Mouse (Mus musculus): ENCODE results near the gene Bcam. TPM values are rescaled to one million over a fixed set of nuclear protein-coding genes. Genes with fewer than 3 reads are reported as not detected.
A peak's percentile ranks its signal among the peaks of the same experiment; 100 is the strongest.

The Bcam gene
- polyA plus RNA-seq, 1 experiment from 2014 or later = 347 TPM

GRCm38 (mm10) chr7:19714836-19715235, 56.0 kb downstream of the Bcam start:
- peak overlapping the region; percentile 100 for H3K4me3 ChIP-seq (ENCODE audit: low read length)
- H3K36me3 ChIP-seq (ENCODE audit: control insufficient read depth, insufficient read depth, low read length) = peaks cover 25% of the 10 kb centered on the region
- no peaks in the 10 kb centered on the region for H3K27me3 ChIP-seq (ENCODE audit: control insufficient read depth, insufficient read depth, low read depth, low read length)
- WGBS = under 1% methylated on average over 39 of the region's 39 CpGs
- H3K4me2 ChIP-seq (ENCODE audit: low read depth, low read length) = peak overlapping the region; percentile 90
- H3K9ac ChIP-seq (ENCODE audit: low read length) = peak overlapping the region; percentile 96
- H3K9me3 ChIP-seq (ENCODE audit: control insufficient read depth, low read length) = no peaks in the 10 kb centered on the region
- peak overlapping the region; percentile 48 for H3K27ac ChIP-seq (ENCODE audit: low read length)
- H3K4me1 ChIP-seq (replicated peaks; ENCODE audit: control insufficient read depth, insufficient read depth, low read length) = peaks cover 16% of the 10 kb centered on the region
- no peak for ATAC-seq (ENCODE audit: low read depth)

- no peak for ATAC-seq (ENCODE audit: low read depth)
- Histone ChIP-seq H3K36me3 (ENCODE audit: control insufficient read depth, insufficient read depth, low read length) (peaks cover 28% of the 10 kb centered on the region), H3K27me3 (ENCODE audit: control insufficient read depth, insufficient read depth, low read depth, low read length) (no peaks in the 10 kb centered on the region), H3K9ac (ENCODE audit: low read length) (no peak overlapping the region), H3K27ac (ENCODE audit: low read length) (no peak overlapping the region), H3K4me3 (ENCODE audit: low read length) (no peak overlapping the region), H3K4me2 (ENCODE audit: low read depth, low read length) (no peak overlapping the region), H3K9me3 (ENCODE audit: control insufficient read depth, low read length) (no peaks in the 10 kb centered on the region), H3K4me1 (replicated peaks; ENCODE audit: control insufficient read depth, insufficient read depth, low read length) (peaks cover 16% of the 10 kb centered on the region)
- WGBS = 83% methylated on average over 9 of the region's 9 CpGs
These were observed 57.2 kb downstream of the Bcam start for GRCm38 (mm10) chr7:19713598-19713997.

GRCm38 (mm10) chr7:19713196-19713595, 57.6 kb downstream of the Bcam start:
- H3K36me3 ChIP-seq (ENCODE audit: control insufficient read depth, insufficient read depth, low read length) = peaks cover 28% of the 10 kb centered on the region

GRCm38 (mm10) chr7:19712414-19712813, 58.4 kb downstream of the Bcam start:
- peaks cover 28% of the 10 kb centered on the region for H3K36me3 ChIP-seq (ENCODE audit: control insufficient read depth, insufficient read depth, low read length)
- ATAC-seq (ENCODE audit: low read depth) = no peak
- H3K27ac ChIP-seq (ENCODE audit: low read length) = no peak overlapping the region
- no peaks in the 10 kb centered on the region for H3K27me3 ChIP-seq (ENCODE audit: control insufficient read depth, insufficient read depth, low read depth, low read length)
- no peak overlapping the region for H3K9ac ChIP-seq (ENCODE audit: low read length)
- H3K4me1 ChIP-seq (replicated peaks; ENCODE audit: control insufficient read depth, insufficient read depth, low read length) = peaks cover 16% of the 10 kb centered on the region
- H3K4me2 ChIP-seq (ENCODE audit: low read depth, low read length) = no peak overlapping the region
- no peak overlapping the region for H3K4me3 ChIP-seq (ENCODE audit: low read length)
- H3K9me3 ChIP-seq (ENCODE audit: control insufficient read depth, low read length) = no peaks in the 10 kb centered on the region
- WGBS = 62% methylated on average over 4 of the region's 4 CpGs

More at GRCm38 (mm10) chr7:19713196-19713595, 57.6 kb downstream of the Bcam start:
- Histone ChIP-seq H3K4me1 (replicated peaks; ENCODE audit: control insufficient read depth, insufficient read depth, low read length) (peaks cover 16% of the 10 kb centered on the region), H3K4me2 (ENCODE audit: low read depth, low read length) (no peak overlapping the region), H3K27me3 (ENCODE audit: control insufficient read depth, insufficient read depth, low read depth, low read length) (no peaks in the 10 kb centered on the region), H3K9ac (ENCODE audit: low read length) (no peak overlapping the region), H3K27ac (ENCODE audit: low read length) (no peak overlapping the region), H3K9me3 (ENCODE audit: control insufficient read depth, low read length) (no peaks in the 10 kb centered on the region), H3K4me3 (ENCODE audit: low read length) (no peak overlapping the region)
- no peak for ATAC-seq (ENCODE audit: low read depth)
- WGBS = 37% methylated on average over 4 of the region's 4 CpGs

- H3K27me3 ChIP-seq (ENCODE audit: control insufficient read depth, insufficient read depth, low read depth, low read length) = no peaks in the 10 kb centered on the region
- no peak overlapping the region for H3K4me2 ChIP-seq (ENCODE audit: low read depth, low read length)
- H3K4me1 ChIP-seq (replicated peaks; ENCODE audit: control insufficient read depth, insufficient read depth, low read length) = peaks cover 9% of the 10 kb centered on the region
- peaks cover 33% of the 10 kb centered on the region for H3K36me3 ChIP-seq (ENCODE audit: control insufficient read depth, insufficient read depth, low read length)
- H3K4me3 ChIP-seq (ENCODE audit: low read length) = no peak overlapping the region
- no peak for ATAC-seq (ENCODE audit: low read depth)
- no peak overlapping the region for H3K9ac ChIP-seq (ENCODE audit: low read length)
- WGBS = 84% methylated on average over 10 of the region's 10 CpGs
- H3K27ac ChIP-seq (ENCODE audit: low read length) = no peak overlapping the region
- no peaks in the 10 kb centered on the region for H3K9me3 ChIP-seq (ENCODE audit: control insufficient read depth, low read length)
These were observed 60.2 kb downstream of the Bcam start for GRCm38 (mm10) chr7:19710650-19711049.

Other genes with a start within 250 kb of the Bcam start
- 18.3 and 21.4 TPM in 2 replicates for gene Ppp1r37, start 207.9 kb downstream of the Bcam start, polyA plus RNA-seq (2015; fragmentation: Nextera tagmentation; extraction: Ambion mirVana)
- gene Zfp296, start 193.7 kb downstream of the Bcam start, polyA plus RNA-seq (2015; fragmentation: Nextera tagmentation; extraction: Ambion mirVana) = 0.40 and 0.57 TPM in 2 replicates
- gene Gemin7, start 193.4 kb downstream of the Bcam start, polyA plus RNA-seq (2015; fragmentation: Nextera tagmentation; extraction: Ambion mirVana) = 156 and 170 TPM in 2 replicates
- gene Clasrp, start 166.5 kb downstream of the Bcam start, polyA plus RNA-seq (2015; fragmentation: Nextera tagmentation; extraction: Ambion mirVana) = 41.4 and 43.5 TPM in 2 replicates
- gene Relb, start 141.6 kb downstream of the Bcam start, polyA plus RNA-seq (2015; fragmentation: Nextera tagmentation; extraction: Ambion mirVana) = 8.9 and 9.7 TPM in 2 replicates
- gene Clptm1, start 106.0 kb downstream of the Bcam start, polyA plus RNA-seq (2015; fragmentation: Nextera tagmentation; extraction: Ambion mirVana) = 70.3 and 73.5 TPM in 2 replicates
- 3.3 and 20.9 TPM in 2 replicates for gene Apoc2, start 93.1 kb downstream of the Bcam start, polyA plus RNA-seq (2015; fragmentation: Nextera tagmentation; extraction: Ambion mirVana)
- not detected in 2 replicates for gene Gm44805, start 89.6 kb downstream of the Bcam start, polyA plus RNA-seq (2015; fragmentation: Nextera tagmentation; extraction: Ambion mirVana)
- gene Apoc4, start 89.5 kb downstream of the Bcam start, polyA plus RNA-seq (2015; fragmentation: Nextera tagmentation; extraction: Ambion mirVana) = 0.34 and 6.1 TPM in 2 replicates
- 28.4 and 34.9 TPM in 2 replicates for gene Apoc1, start 78.4 kb downstream of the Bcam start, polyA plus RNA-seq (2015; fragmentation: Nextera tagmentation; extraction: Ambion mirVana)
- gene Apoe, start 71.8 kb downstream of the Bcam start, polyA plus RNA-seq (2015; fragmentation: Nextera tagmentation; extraction: Ambion mirVana) = 470 and 554 TPM in 2 replicates
- gene Tomm40, start 55.6 kb downstream of the Bcam start, polyA plus RNA-seq (2015; fragmentation: Nextera tagmentation; extraction: Ambion mirVana) = 82.0 and 87.4 TPM in 2 replicates
- gene Nectin2, start 20.5 kb downstream of the Bcam start, polyA plus RNA-seq (2015; fragmentation: Nextera tagmentation; extraction: Ambion mirVana) = 128 and 131 TPM in 2 replicates
- 17.8 and 18.8 TPM in 2 replicates for gene Cblc, start 25.8 kb upstream of the Bcam start, polyA plus RNA-seq (2015; fragmentation: Nextera tagmentation; extraction: Ambion mirVana)
- 5.4 and 5.7 TPM in 2 replicates for gene Bcl3, start 51.8 kb upstream of the Bcam start, polyA plus RNA-seq (2015; fragmentation: Nextera tagmentation; extraction: Ambion mirVana)
- gene Gm19345, start 81.0 kb upstream of the Bcam start, polyA plus RNA-seq (2015; fragmentation: Nextera tagmentation; extraction: Ambion mirVana) = 0.15 TPM in 1 of 2 replicates, not detected in the other
- not detected in 2 replicates for gene Ceacam16, start 90.3 kb upstream of the Bcam start, polyA plus RNA-seq (2015; fragmentation: Nextera tagmentation; extraction: Ambion mirVana)
- 0.06 TPM in 1 of 2 replicates, not detected in the other for gene Ceacam19, start 116.9 kb upstream of the Bcam start, polyA plus RNA-seq (2015; fragmentation: Nextera tagmentation; extraction: Ambion mirVana)
- gene Pvr, start 150.1 kb upstream of the Bcam start, polyA plus RNA-seq (2015; fragmentation: Nextera tagmentation; extraction: Ambion mirVana) = 23.9 and 26.1 TPM in 2 replicates
- gene Igsf23, start 179.7 kb upstream of the Bcam start, polyA plus RNA-seq (2015; fragmentation: Nextera tagmentation; extraction: Ambion mirVana) = 1.8 and 2.3 TPM in 2 replicates
- gene Ceacam20, start 194.4 kb upstream of the Bcam start, polyA plus RNA-seq (2015; fragmentation: Nextera tagmentation; extraction: Ambion mirVana) = not detected in 2 replicates
- not detected in 2 replicates for gene Nlrp9b, start 220.4 kb upstream of the Bcam start, polyA plus RNA-seq (2015; fragmentation: Nextera tagmentation; extraction: Ambion mirVana)